Mouse (Mus musculus) bone marrow macrophage, adult 2 months (primary cell): ENCODE data around the gene Orc3. TPM values are rescaled to one million over a fixed set of nuclear protein-coding genes. Genes with fewer than 3 reads are reported as not detected.

ENCODE experiments used
- H3K27ac ChIP-seq: 2 replicates; pipeline ENCODE4 v1.5.1; 2012; ENCODE audit warnings: low read depth, low read length; ENCODE audit not compliant: insufficient read depth
- H3K4me1 ChIP-seq: 2 replicates; pipeline ENCODE4 v1.6.1; 2012; ENCODE audit warnings: low read length; ENCODE audit not compliant: control insufficient read depth, insufficient read depth
- H3K4me3 ChIP-seq: 2 replicates; pipeline ENCODE4 v1.5.1; 2012; ENCODE audit warnings: mild to moderate bottlenecking, low read length, moderate library complexity; ENCODE audit not compliant: insufficient read depth
- CTCF ChIP-seq: IDR thresholded peaks from 2 replicates; pipeline ENCODE4 v1.5.1; 2012; ENCODE audit warnings: low read depth, mild to moderate bottlenecking, low read length, moderate library complexity
- POLR2A ChIP-seq: IDR thresholded peaks from 2 replicates; pipeline ENCODE4 v1.6.1; 2012; ENCODE audit warnings: mild to moderate bottlenecking, low read depth, low read length, borderline replicate concordance
- polyA plus RNA-seq: library from polyadenylated mRNA; stranded (reverse); fragments of >200 nt; gene quantifications from 2 replicates; pipeline ENCODE4 v1.2.4, GENCODE M21; 2012; ENCODE audit not compliant: missing spikeins, insufficient read depth, insufficient read length

The Orc3 gene
- polyA plus RNA-seq, 1 experiment = 43.2 TPM

- H3K4me1 ChIP-seq = no peaks in the 10 kb centered on the region
- TF ChIP-seq CTCF (no peak), POLR2A (no peak)
- H3K4me3 ChIP-seq = no peak overlapping the region
- H3K27ac ChIP-seq = no peak overlapping the region
Measured at GRCm38 (mm10) chr4:34636036-34636435, 21.3 kb upstream of the Orc3 start.

DNA sequence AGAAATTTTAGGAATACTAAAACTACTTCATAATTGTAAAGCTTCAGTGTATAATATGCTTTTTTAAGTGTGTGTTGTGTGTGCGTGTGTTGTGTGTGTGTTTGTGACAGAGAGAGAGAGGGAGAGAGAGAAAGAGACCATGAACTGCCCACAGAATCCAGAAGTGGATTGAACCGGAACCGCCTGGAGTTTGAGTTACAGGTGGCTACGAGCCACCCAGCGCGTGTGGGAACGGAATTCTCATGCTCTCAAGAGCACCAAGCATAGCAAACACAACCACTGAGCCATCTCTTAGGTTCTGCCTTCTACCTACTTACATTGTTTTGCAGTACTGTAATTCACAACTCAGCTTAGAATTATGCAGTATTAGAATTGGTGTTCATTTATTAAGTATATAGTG, 19.4 kb upstream of the Orc3 start:
- no peak for TF ChIP-seq POLR2A
- no peak for TF ChIP-seq CTCF
- Histone ChIP-seq H3K4me3 (no peak overlapping the region), H3K27ac (no peak overlapping the region), H3K4me1 (no peaks in the 10 kb centered on the region)

DNA sequence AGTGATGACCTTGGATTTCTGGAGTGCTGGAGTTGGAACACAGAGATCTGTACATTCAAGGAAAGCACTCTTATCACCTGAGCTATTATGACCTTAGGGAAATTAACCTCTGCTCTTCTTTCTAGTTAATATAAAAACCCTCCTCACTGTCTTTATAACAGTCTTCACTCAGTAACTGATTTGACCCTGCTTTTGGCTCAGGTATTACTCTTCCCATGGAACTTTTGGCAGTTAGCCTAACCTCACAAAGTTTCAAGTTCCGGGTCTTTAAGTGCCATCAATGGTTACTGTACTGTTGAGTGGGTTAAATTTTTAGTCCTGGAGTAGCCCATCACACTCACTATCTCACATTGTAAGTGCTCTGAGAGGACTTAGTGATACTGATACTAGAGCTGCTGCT, 15.2 kb upstream of the Orc3 start:
- Histone ChIP-seq H3K27ac (no peak overlapping the region), H3K4me3 (no peak overlapping the region), H3K4me1 (no peaks in the 10 kb centered on the region)
- TF ChIP-seq POLR2A = no peak
- no peak for TF ChIP-seq CTCF

DNA sequence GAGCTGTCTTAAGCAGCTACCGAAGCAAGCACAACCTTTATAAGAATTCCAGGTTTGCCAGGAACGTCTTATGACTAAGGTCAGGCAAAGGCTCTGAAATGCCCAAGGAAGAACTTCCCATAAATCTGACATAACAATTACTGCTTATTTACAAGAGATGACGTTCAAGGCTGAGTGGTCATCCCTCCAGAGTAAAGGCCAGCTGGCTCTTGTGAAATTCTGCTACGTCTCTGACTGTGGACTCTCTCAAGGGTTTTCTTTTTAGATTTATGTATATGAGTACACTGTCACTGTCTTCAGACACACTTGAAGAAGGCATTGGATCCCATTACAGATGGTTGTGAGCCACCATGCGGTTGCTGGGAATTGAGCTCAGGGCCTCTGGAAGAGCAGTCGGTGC, 11.7 kb upstream of the Orc3 start:
- H3K4me1 ChIP-seq = no peaks in the 10 kb centered on the region
- H3K4me3 ChIP-seq = no peak overlapping the region
- no peak for TF ChIP-seq POLR2A

DNA sequence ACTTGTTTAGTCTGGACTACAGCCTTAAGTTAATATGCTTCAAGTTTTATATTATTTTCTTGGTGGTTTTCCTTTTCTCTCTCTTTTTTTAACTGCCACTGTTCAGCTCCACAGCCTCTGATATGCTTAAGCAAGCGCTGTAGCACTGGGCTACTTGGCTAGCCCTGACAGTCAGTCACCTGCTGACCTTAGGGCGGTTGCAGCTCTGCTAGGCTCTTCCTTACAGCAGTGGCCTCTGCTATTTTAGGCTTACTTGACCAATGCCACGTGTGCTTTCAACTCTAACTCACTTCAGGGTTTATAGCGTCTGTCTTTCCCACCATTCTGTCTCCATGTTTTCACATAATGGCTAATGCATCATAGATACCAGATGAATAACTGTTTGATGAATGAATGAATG, 10.8 kb upstream of the Orc3 start:
- no peak overlapping the region for H3K4me3 ChIP-seq
- no peak overlapping the region for H3K27ac ChIP-seq
- H3K4me1 ChIP-seq = no peaks in the 10 kb centered on the region
- TF ChIP-seq CTCF (no peak), POLR2A (no peak)

More for the DNA sequence above, 11.7 kb upstream of the Orc3 start:
- no peak overlapping the region for H3K27ac ChIP-seq

DNA sequence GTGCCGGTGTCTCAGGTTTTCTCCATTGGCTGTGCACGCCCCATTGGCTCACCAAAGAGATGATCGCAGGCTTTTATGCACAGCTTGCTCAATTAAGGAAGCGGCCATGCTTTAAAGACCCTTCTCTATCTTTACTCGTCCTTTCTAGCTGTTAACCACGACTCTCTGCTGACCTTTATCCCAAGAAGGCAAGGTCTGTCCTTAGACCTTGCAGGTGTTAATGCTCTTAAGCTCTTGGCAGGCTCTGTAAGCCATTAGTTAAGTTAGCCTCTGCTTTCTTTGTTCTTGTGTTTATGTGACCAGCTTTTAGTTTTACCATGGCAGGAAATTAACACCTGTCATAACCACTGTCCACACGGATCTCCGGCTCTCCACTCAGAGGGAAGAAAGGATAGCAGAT, 1.4 kb upstream of the Orc3 start:
- H3K4me3 ChIP-seq = peak overlapping the region; percentile 94
- peaks cover 22% of the 10 kb centered on the region for H3K4me1 ChIP-seq
- H3K27ac ChIP-seq = no peak overlapping the region
- TF ChIP-seq POLR2A = no peak

DNA sequence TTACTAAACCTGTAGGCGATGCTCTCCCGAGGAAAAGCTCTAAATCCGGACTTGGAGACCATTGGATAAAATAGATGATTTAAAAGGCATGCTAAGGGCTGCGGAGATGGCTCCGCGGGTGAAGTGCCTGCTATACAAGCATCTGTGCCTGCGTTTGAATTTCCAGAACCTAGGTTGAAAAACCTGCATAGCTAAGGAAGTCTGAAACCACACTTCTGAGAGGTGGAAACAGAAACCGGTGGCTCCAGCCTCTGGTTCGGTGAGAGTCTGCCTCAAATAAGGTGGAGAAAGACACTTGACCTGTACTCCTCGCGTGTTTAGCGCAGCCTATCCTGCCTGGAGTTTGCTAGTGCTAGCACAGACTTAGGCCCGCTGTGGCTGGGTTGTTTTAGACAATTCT, 559 bp upstream of the Orc3 start:
- peaks cover 22% of the 10 kb centered on the region for H3K4me1 ChIP-seq
- H3K4me3 ChIP-seq = peak overlapping the region; percentile 94
- H3K27ac ChIP-seq = no peak overlapping the region
- no peak for TF ChIP-seq POLR2A
- no peak for TF ChIP-seq CTCF

- TF ChIP-seq CTCF (no peak), POLR2A (no peak)
- no peak overlapping the region for H3K27ac ChIP-seq
- H3K4me3 ChIP-seq = peak overlapping the region; percentile 94
- H3K4me1 ChIP-seq = peaks cover 22% of the 10 kb centered on the region
Measured at GRCm38 (mm10) chr4:34613571-34614145, 1.1 kb downstream of the Orc3 start.

GRCm38 (mm10) chr4:34606658-34607057, 8.1 kb downstream of the Orc3 start:
- no peak for TF ChIP-seq POLR2A
- TF ChIP-seq CTCF = no peak
- H3K4me1 ChIP-seq = no peaks in the 10 kb centered on the region
- H3K4me3 ChIP-seq = no peak overlapping the region
- H3K27ac ChIP-seq = no peak overlapping the region

DNA sequence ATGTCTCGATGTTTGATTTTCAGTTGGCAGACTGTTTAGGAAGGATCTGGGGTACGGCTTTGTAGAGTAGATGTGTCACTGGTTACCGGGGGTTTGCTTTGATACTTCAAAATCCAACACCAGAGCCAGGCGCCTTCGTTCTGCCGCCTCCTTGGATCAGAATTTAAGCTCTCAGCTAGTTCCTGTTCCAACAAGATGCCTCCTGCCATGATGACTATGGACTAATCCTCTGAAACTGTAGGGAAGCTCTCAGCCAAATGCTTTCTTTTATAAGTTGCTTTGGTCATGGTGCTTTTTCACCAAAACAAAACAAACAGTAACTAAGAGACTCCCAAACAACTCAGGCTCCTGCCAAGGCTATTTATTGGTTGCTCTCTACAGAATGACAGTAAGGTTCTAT, 11.6 kb downstream of the Orc3 start:
- H3K4me3 ChIP-seq = no peak overlapping the region
- H3K4me1 ChIP-seq = no peaks in the 10 kb centered on the region
- TF ChIP-seq CTCF (no peak), POLR2A (no peak)
- no peak overlapping the region for H3K27ac ChIP-seq
